Mouse (Mus musculus): ENCODE data around the gene Ocln.

DNA sequence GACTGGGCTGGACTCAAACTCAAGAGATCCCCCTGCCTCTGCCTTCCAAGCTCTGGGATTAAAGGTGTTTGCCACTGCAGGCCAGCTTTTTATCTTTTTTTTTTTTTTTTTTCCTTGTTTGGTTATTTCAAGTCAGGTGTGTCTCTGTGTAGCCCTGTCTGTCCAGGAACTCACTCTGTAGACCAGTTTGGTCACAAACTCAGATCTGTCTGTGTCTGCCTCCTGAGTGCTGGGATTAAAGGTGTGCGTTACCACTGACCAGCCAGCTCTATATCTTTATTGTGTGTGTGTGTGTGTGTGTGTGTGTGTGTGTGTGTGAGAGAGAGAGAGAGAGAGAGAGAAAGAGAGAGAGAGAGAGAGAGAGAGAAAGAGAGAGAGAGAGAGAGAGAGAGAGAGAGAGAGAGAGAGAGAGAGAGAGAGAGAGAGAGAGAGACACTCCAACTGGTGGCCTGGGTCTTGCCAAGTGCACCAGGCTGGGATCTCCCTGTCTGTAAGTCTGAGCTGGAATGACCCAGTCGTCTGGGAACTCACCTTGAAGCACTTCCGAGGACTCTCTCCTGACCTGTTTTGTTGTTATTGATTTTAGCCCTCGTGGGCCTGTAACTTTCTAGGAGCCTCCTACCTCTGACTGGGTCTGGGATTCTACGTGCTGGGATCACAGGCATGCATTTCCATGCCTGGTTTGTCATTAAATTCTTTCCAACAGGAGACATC, 42.5 kb upstream of the Ocln start:
- TF ChIP-seq POLR2A (IDR thresholded peaks at IDR 0.05; ENCODE audit: borderline replicate concordance, low read depth, low read length) (no peak), CTCF (IDR thresholded peaks at IDR 0.05; ENCODE audit: low read depth, low read length) (no peak)

All from bone marrow macrophage, adult 2 months (primary cell).